Mouse (Mus musculus): Measurements from ENCODE around the gene Mast4.
"Not testable (repeated sequence)": the region's sequence is repeated elsewhere in the genome, so short reads cannot be mapped to it uniquely, and the experiment has no call there.

The Mast4 gene

DNA sequence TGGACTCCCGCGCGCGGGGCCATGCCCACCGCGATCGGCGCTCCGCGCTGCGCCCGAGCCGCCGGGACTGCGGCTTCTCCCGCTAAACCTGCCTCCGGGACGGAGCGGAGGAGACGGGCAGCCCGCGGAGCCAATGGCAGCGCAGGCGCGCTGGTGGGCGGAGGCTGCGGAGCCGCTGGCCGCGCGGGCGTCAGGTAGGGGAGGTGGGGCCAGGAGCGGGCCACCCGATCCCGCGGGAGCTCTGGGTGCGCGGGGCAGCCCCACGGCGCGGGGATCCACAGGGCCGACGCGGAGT, at the start of gene Mast4:
Gene Mast4, minus strand, starts transcription at position 106 of the 295 bp plus-strand sequence.
- in situ Hi-C loops (cut with MseI, MboI): no loop called here

DNA sequence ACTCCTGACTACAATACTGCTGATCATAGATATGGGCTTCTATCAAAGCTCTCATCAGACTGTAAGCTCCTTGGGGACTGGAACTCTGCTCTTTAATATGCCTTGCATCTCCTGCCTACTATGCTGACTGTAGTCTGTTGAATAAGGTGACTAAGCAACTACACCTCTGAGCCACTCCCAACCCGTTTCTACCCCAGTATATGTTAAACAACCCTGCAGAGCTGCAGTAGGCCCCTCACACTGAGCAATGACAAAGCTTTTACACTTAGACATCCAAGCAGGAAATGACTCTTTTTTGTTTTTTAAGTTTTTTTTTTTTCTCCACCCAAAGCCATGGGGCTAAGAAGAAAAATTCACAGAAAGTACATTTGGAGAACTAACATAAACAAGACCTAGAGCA, 40.2 kb upstream of the Mast4 start:
- in situ Hi-C loops (cut with MseI, MboI): no loop called here

DNA sequence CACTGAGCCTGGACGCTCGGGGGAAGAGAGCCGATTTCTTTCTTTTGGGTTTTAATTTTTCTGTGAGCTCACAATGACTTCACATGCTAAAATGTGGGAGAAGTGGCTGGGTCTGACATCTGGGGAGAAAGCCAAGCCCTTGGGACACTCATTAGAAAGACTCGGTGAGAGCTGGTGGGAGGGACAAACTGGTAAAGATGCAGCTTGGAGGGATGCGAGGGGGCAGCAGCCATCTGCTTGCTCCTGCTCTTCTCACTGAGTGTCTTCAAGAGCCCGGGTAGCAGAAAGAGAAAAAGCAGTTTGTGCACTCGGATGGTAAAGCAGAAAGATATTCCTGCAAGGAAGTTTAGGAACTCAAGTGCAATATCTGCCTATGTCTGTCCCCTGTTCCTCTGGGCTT, 34.9 kb upstream of the Mast4 start:
- in situ Hi-C loops (cut with MseI, MboI): no loop called here

DNA sequence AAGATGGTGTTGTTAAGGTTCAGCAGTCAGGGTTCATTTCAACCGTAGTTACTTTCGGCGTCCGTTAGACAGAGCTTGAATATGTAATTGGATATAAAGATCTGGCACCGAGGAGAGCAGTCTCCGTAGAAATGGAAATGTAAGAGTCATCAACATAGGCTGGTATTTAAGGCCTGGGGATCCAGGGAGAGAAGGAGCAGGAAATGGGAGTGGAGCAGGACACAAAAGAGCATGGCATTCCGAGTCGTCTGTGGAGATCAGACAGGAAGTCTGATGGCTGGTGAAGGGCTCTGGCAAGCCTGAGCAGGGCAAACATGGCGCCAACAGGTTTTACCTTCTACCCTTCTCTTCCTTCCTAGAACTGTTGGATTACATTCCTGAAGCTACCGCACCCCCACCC, 28.9 kb upstream of the Mast4 start:
- in situ Hi-C loops (cut with MseI, MboI): no loop called here

DNA sequence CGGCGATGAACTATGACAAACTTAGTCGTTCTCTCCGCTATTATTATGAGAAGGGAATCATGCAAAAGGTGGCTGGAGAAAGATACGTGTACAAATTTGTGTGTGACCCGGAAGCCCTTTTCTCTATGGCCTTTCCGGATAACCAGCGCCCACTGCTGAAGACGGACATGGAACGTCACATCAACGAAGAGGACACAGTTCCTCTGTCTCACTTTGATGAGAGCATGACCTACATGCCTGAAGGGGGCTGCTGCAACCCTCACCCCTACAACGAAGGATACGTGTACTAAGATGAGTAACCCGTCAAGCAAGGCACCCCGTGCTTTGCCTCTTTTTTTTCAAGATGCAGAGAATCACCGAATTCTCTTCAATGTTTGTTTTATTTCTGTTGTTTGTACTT, 23.1 kb upstream of the Mast4 start:
- in situ Hi-C loops (cut with MseI, MboI): not testable (repeated sequence)

DNA sequence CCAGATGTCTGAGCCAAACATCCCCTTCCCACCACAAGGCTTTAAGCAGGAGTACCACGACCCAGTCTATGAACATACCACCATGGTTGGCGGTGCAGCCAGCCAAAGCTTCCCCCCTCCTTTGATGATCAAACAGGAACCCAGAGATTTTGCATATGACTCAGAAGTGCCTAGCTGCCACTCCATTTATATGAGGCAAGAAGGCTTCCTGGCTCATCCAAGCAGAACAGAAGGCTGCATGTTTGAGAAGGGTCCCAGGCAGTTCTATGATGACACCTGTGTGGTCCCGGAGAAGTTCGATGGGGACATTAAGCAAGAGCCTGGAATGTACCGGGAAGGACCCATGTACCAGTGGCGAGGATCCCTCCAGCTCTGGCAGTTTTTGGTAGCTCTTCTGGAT, 22.6 kb upstream of the Mast4 start:
- in situ Hi-C loops (cut with MseI, MboI): not testable (repeated sequence)

DNA sequence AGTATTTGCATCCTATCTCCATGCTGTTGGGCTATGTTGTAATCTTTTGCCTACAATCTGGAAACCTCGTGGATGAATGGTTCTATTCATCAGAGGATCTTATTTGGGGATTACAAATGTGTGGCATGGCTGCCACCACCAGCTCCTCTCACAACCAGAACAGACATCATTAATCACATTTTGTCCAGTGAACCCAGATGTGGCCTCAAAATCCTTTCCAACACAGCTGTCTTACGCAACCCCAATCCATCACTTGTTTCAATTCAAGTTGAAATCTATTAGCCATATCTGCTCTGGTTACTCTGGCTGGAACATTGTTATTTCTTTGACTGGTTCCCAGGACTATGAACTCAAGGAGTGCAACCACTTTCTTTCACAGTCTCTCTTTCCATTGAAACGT, 20.4 kb upstream of the Mast4 start:
- in situ Hi-C loops (cut with MseI, MboI): no loop called here

DNA sequence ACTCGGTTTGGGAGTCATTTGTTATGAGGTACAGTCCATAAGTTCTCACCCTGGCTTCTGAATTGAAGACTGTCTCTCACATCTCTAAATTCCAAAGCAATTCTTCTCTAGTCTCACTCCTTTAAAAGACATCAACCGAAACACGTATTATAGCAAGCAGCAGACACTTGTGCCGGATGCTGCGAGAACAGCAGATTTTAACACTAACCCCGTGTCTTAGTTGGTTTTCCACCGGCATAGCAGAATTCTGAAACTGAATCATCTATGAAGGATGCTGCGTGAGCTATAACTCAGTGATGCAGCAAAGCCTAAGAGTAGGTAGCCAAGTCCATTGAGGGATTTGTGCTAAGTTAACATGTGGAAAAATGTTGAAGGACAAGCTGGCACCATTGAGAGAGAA, 10.5 kb upstream of the Mast4 start:
- in situ Hi-C loops (cut with MseI, MboI): no loop called here

DNA sequence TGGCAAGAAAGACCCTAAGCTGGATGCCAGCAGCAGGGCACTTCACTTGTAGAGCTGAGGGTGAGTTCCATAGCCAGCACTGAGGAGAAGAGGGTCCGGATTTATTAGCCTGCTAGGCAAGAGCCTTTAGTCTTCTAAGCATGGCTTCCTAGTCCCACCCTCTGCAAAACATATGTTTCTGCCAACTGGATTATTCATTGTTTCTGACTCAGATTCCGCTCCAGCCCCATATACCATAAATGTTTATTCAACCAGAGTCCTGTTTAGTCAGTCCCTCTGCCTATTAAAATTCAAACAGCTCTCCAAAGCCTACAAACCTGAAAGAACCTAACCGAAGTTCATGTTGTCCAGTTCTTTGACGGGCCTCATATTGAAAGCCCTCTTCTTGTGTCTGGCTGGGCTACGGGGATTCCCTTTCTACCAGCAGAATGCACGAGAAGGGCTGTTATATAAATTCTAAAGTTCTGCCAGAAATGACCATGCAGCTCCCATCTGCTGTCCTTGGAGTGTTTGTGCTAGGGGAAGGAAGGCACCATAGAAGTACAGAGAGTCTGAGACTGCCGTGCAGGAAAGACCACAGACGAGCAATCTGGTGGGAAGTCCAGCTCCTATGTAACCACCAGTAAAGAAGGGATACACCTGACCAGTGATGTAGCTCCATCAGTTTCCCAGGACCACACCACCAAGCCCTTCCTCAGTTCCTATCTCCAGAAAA, 9.9 kb upstream of the Mast4 start:
- in situ Hi-C loops (cut with MseI, MboI): no loop called here

DNA sequence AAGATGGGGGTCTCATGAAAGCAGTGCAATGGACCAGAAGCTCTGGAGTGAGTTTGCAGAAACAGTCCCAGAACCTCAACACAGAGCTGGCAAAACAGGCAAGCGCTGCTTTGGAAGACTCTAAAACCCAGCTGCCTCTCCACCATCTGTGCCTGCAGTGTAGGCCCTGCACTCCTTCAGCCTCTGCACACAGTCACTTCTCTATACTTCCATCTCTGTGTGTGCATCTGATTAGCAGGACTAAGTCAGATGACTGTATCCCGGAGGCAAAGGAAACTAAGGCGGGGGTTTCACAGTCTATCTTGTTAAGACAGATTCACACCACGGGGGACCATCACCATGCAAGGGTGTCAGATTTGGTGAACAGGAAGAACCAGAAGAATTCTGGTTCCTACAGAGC, 6.7 kb upstream of the Mast4 start:
- in situ Hi-C loops (cut with MseI, MboI): no loop called here

DNA sequence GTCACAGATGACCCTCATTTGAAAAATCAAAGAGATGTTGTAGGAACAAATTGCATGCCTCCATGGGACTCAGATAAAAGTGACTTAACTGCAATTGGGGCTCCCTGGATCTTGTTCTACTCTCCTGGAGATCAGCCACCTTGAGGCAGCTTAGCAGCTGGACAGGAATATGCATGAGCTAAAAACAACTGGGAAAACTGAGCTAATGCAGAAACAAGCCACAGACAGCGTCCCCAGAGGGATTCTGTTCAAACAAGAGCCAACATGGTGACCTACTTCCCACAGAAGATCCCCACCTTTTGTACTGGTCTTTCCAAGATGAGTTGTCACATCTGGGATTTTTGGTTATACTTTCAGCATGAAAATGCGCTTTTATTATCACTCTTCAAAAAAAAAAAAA, 4.3 kb upstream of the Mast4 start:
- in situ Hi-C loops (cut with MseI, MboI): no loop called here

DNA sequence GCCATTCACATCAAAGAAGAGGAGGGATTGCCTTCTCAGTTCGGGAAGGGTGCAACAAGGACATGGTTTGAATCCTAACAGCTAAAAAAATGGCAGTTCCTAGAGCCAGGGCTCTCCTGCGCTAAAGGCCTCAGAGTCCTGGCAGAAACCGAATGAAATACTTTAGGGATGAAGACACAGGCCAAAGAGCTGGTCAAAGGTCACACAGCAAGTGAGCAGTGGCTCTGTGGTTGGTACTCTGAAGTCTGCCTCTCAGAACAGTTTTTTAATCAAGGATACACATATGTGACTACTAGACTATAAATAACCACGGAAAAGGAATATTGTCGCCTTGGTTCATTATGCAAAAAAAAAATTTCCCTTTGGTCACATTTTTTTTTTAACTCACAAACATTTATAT, 1.9 kb upstream of the Mast4 start:
- in situ Hi-C loops (cut with MseI, MboI): no loop called here

DNA sequence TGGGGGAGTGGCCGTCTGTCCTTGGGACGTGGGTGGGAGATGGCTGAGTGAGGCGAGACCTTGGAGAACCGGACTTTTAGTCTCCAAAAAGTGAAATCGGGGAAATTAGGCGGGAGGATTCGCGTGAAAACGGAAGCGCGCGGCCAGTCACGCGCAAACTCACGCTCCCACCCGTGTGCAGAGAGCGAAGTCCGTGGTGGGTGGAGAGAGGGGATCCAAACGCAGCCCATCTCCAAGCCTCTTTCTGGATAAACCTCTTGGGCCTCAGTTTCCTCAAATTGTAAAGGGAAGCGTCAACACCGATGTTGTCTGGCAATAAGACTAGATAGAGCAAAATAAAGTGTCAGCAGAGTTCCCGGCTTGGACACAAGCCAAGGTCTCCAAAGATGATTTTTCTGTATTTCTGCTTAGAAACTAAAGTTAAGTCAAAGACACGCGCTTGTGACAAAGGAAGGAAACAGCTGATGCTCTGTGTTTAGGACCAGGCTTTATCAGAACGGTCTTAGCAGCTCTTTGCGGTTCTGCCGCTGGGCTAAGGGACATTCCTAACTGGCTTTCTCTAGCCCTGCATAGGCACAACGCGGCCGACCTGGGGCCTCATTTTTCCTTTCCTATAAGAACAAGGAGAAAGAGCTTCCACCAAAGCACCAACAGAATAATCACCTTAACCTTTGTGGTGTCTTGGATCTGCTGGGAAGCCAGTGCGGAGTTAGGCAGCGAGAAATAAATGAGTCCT, 594 bp upstream of the Mast4 start:
- in situ Hi-C loops (cut with MseI, MboI): no loop called here

DNA sequence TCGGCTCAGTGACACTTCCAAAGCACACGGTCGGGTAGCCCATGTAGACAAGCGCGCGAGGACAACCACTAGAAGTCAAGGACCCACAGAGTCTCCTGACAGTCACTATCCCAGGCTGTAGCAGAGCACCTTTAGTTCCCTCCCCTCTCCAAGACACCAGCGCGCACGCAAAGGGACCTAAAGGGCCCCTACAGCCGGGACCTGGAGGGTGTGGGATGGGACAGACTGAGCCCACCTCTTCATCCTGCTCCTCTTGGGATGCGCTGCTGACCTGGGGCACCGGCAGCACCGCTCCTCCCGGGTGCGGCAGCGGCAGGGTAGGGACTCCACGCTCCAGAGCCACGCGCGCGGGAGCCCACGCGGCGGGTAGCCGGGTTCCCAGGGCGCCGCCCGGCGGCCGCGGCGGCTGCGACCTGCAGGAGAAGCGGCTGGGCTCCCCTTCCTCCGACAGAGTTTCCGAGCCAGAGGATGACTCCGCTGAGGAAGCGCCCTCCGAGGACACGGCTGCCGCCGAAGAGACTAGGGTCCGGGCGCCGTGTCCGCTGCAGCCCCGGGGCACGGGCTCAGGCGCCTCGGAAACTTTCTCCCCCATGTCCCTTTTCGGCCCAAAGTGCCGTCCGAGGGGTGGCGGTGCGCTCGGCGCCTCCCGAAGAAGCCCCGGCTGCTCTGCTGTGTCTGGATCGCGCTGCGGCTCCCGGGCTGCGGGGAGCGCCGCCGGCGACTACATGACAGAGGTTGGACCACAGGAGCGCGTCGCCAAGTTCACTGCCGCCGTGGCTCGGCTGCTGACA, 501 bp downstream of the Mast4 start:
- in situ Hi-C loops (cut with MseI, MboI): no loop called here

DNA sequence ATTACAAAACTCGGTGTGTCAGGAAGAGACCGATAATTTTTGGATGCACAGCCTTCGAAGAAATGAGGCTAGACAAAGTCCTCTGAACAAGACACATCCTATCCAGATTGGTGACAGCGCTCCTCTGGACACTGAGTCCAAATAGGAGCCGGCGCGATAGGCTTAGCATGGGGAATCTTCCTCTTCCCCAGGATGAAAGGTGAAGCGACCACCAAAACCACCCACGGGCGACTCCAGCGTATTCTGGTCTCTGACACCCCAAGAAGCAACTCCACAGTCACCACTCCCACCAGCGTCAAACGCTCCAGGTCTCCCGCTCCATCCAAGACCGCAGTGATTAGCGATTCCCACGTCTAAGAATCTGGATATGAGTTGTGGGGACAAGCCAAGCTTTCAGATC, 1.1 kb downstream of the Mast4 start:
- in situ Hi-C loops (cut with MseI, MboI): no loop called here

DNA sequence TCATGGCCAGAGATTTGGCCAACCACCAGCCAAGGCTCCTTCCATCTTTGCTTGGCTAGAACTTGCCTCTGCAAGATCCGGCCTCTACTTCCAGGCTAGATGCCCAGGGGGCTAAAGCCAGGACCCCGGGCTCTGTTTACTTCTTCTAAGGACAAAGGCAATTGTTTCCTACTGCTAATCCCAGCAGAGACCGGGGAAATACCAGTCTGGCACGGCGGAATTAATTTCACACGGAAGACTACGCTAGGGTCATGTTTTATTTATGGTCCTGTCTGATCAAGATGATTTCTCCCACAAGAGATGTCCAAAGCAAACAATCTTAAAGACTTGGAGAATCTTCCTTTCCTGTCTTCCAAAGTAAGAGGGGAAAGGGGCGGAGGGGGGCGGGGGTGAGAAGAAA, 1.6 kb downstream of the Mast4 start:
- in situ Hi-C loops (cut with MseI, MboI): no loop called here

DNA sequence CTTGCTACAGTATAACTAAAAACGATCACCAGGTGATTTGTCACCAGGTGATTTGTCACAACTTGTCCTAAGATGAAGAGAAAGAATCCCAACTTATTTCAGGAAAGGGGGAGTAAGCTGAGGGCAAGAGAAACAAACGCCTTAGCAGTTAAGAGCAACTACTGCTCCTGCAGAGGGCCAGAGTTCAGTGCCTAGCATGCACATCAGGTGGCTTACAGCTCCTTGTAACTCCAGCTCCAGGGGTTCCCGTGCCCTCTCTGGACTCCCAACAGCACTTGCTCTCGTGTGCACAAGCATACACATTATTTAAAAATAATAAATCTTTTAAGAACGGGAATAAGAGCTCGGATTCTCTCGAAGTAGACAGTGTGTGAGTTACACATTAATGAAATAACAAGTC, 3.2 kb downstream of the Mast4 start:
- in situ Hi-C loops (cut with MseI, MboI): no loop called here

DNA sequence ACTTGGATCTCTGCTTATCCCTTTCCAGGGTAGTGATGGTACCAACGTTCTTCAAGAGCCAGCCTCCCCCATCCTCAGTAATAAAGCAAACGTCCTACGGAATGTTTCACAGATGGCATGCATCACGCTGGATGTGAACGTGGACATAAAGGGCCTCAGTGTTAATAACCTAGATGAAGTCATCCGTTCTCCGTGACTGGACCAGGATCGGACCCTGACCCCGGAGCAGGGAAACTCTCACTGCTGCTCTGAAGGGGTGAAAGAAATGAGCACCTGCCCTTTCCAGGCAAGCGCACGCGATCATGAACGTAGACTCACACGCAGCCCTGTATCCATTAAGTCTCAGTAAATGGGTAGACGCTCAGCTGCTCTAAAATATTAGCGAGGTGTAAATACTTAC, 6.0 kb downstream of the Mast4 start:
- in situ Hi-C loops (cut with MseI, MboI): no loop called here

DNA sequence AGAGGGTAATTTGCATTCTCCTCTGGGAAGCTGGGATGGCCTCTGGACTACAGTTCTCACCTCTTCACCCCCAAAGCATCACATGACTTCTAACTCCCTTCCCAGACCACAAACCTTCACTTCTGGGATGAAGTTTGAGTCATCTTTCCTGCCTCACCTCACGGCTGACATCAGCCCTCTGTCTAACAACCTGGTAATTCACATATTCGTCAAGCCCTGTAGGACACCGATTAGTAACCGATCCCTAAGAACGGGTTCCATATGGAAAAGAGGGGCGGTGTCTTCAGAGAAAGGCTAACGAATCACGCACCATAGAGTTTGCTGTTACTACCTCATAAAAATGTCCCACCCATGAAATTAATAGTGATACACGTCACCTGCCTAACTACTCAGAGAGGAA, 6.5 kb downstream of the Mast4 start:
- in situ Hi-C loops (cut with MseI, MboI): no loop called here

DNA sequence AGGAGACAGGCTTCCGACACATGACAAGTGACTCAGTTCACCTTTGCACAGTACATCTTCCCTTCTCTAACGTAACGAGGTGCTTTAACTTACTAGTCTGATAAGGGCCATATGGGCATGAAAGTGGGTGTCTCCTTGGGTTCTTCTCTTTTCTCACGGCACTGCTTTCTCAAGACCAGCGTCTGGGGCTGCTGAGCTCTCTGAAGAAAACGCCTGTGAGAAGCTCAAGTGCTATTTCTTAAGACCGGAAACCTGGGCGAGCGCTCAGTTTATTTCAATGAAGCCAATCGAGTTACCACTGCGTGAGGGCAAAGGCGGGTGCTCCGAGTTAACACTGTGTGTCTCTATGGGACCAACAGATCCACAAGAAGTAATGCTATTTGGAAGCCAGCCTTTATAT, 8.1 kb downstream of the Mast4 start:
- in situ Hi-C loops (cut with MseI, MboI): no loop called here

DNA sequence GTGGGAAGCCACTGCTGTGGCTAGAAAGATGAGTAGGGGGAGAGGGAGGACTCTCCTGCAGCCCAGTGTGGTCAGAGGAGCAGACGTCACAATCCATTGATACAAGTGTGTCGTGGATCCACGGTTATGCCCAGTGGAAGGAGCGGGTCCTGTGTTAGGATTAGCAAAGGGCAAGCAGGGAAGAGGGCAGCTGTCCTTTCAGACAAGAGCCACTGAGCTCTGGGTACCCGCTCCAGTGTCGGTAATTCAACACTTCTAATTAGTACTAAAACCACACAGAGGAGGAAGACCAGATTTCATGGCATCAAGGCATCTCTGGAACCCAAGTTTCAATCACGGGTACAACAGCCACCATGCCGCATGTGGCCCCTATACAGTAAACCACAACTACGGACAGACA, 14.4 kb downstream of the Mast4 start:
- in situ Hi-C loops (cut with MseI, MboI): no loop called here

DNA sequence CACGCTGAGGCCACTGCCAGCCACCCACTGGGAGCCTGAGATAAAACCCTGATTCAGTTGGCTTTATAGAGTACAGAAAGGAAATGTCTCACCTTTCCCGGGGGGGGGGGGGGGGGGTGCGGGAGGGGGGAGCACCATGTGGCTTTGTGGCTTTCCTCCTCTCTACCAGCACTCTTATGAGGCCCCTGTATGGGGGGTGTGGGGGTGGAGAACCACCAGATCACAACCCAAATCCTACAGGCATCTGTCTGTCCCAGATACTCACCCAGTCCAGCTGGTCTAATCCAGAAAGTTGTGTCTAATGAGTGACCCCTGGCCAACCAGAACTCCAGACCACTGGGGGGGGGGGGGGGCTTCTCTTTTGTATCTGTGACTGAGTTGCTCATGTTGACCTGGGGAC, 15.0 kb downstream of the Mast4 start:
- in situ Hi-C loops (cut with MseI, MboI): no loop called here

DNA sequence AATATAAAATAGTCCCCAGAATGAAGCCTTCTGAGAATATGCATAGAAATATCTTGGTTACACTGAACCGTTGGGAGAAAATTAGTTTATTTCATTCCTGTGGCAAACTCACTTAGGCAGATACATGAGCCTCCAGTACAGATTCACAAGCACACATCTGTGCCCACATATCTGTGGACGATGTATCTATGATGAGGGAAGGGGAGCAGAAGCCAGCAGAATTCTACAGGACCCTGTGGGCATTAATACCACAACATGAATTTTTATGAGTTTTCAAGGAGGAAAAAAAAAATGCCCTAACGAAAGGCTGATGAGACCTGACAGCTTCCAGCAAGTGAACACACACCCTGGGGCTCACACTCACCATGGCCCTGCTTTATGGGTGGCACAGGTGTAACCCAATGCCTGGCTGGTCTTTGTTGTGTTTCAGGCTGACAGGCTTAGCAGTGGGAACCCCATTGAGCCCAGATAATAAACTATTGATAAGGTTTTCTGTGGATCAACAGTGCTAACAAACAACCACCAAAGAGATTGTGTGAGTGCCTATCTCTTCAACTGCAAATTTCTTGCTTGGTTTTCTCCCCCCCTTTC, 17.4 kb downstream of the Mast4 start:
- in situ Hi-C loops (cut with MseI, MboI): no loop called here
